Mouse (Mus musculus): ENCODE data around the gene Cacnb2. TPM values are rescaled to one million over a fixed set of nuclear protein-coding genes. Genes with fewer than 3 reads are reported as not detected.

The Cacnb2 gene
- polyA plus RNA-seq, 1 experiment from 2014 or later = 4.0 TPM

DNA sequence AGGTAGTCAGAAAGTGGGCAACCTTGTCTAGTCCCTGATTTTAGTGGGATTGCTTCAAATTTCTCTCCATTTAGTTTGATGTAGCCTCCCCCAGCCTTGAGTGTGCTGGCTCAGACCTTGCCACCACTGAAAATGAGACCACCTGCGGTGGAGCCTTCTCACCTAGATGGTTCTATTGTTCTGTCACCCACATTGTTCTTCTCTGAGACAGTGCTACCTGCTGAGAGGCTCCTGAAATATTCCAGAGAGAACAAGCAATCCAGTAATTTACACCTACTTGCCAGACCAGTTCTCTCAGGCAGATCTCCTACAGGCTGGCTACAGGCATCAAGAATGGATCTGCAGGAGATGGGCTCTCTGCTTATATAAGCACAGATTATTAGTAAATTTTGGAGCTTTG is 215.8 kb downstream of the Cacnb2 start:
- Histone ChIP-seq H3K4me3 (no peak overlapping the region), H3K4me2 (no peak overlapping the region), H3K9me3 (no peaks in the 10 kb centered on the region), H3K27me3 (no peaks in the 10 kb centered on the region), H3K36me3 (no peaks in the 10 kb centered on the region), H3K27ac (no peak overlapping the region), H3K4me1 (replicated peaks) (0 out of 2 replicates have a peak, but pooled peaks cover under 1% of the 10 kb centered on the region), H3K9ac (no peak overlapping the region)
- no peak for ATAC-seq (ENCODE audit: low FRiP score)
- WGBS = 43% methylated on average over 1 of the region's 1 CpGs

DNA sequence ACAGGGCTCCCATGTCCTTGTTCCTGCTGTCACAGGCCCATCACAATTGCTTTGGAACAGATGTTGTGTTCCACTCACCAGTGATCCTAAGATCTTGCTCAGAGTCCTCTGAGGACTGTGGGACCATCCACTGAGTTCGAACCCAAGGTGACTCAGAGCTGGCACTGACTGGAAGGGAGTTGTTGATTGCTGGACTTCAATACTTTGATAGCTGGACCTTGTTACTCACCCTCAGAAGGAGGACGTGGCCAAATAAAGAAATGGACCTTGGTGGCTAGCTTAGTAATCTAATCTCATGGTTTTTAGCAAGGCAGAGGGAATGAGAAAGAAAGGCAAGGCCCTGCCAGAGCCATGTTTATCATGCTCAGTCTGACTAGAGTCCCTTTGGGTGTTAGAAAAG is 218.1 kb downstream of the Cacnb2 start:
- Histone ChIP-seq H3K27me3 (no peaks in the 10 kb centered on the region), H3K4me3 (no peak overlapping the region), H3K36me3 (no peaks in the 10 kb centered on the region), H3K4me2 (no peak overlapping the region), H3K4me1 (replicated peaks) (0 out of 2 replicates have a peak, but pooled peaks cover 2% of the 10 kb centered on the region), H3K9me3 (no peaks in the 10 kb centered on the region), H3K27ac (no peak overlapping the region), H3K9ac (no peak overlapping the region)
- ATAC-seq (ENCODE audit: low FRiP score) = no peak
- WGBS = 87% methylated on average over 2 of the region's 2 CpGs

DNA sequence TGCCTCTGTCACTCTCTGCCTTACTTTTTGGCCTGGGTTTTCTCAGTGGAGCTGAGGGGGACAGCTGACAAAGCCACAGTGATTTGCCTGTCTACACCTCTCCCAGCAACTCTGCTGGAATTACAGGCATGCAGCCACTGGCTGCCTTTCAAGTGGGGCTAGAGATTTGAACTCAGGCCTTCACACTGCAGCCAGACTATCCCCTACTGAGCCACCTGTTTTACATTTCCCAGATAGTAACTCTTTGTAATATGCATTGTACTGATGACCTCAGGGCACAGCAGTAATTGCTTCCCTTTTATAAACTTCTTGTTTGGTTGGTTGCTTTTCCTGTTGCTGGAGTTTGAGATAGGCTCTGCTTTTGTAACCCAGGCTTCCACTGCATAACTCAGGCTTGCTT is 220.2 kb downstream of the Cacnb2 start:
- Histone ChIP-seq H3K4me3 (no peak overlapping the region), H3K9ac (no peak overlapping the region), H3K9me3 (no peaks in the 10 kb centered on the region), H3K36me3 (no peaks in the 10 kb centered on the region), H3K27ac (no peak overlapping the region), H3K4me1 (replicated peaks) (0 out of 2 replicates have a peak, but pooled peaks cover 2% of the 10 kb centered on the region), H3K27me3 (no peaks in the 10 kb centered on the region), H3K4me2 (no peak overlapping the region)
- peak; percentile 39; the same call in 1 of the 2 replicates for ATAC-seq (ENCODE audit: low FRiP score)

DNA sequence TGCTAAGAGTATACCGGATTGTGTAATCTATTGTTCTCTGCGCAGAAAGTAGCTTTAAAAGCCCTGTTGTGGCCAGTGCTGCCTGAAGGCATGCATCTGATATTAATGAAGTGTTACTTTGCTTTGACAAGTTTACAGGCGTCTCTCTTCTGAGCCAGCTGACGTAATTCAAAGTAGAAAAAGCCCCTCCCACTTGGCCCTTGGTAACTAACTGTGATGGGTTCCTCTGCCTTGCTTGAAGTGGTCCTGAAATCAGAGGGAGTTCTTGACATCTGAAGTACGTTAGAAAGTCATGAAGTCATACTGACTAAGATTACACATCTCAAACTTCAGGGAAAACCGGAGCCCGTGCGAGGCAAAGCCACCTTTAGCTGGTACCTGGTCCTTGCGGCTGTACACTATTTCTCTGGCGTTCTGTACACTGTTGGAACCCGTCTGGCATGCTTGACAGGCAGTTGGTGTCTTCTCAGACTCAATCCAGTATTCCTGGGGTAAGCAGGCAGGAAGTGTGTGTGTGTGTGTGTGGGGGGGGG is 221.0 kb downstream of the Cacnb2 start:
- ATAC-seq (ENCODE audit: low FRiP score) = no peak
- 65% methylated on average over 11 of the region's 11 CpGs for WGBS
- no peaks in the 10 kb centered on the region for H3K9me3 ChIP-seq
- H3K4me3 ChIP-seq = no peak overlapping the region
- H3K9ac ChIP-seq = no peak overlapping the region
- no peaks in the 10 kb centered on the region for H3K36me3 ChIP-seq
- no peaks in the 10 kb centered on the region for H3K27me3 ChIP-seq
- H3K4me1 ChIP-seq (replicated peaks) = 0 out of 2 replicates have a peak, but pooled peaks cover 4% of the 10 kb centered on the region
- H3K4me2 ChIP-seq = no peak overlapping the region
- H3K27ac ChIP-seq = no peak overlapping the region

DNA sequence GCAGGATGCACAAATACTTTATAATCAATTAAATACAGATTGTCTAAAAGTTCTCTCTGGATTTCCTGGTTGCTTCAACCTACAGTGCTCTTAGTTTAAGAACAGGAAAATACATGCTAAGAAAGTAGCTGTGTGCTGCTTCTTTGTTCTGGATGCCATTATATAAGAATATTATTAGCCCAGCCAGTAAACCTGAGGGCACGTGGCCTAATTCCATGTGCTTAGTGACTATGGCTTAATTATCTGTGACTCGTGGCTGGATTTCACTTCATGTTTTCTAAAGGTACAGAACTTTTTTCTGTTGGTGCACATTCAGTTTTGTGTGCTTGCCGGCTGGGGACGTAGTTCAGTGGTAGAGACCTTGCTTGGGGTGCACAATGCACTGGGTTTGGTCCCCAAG is 222.3 kb downstream of the Cacnb2 start:
- Histone ChIP-seq H3K4me1 (replicated peaks) (0 out of 2 replicates have a peak, but pooled peaks cover 5% of the 10 kb centered on the region), H3K27me3 (no peaks in the 10 kb centered on the region), H3K4me2 (no peak overlapping the region), H3K27ac (no peak overlapping the region), H3K9ac (no peak overlapping the region), H3K9me3 (no peaks in the 10 kb centered on the region), H3K36me3 (no peaks in the 10 kb centered on the region), H3K4me3 (no peak overlapping the region)
- 79% methylated on average over 4 of the region's 4 CpGs for WGBS
- ATAC-seq (ENCODE audit: low FRiP score) = no peak

DNA sequence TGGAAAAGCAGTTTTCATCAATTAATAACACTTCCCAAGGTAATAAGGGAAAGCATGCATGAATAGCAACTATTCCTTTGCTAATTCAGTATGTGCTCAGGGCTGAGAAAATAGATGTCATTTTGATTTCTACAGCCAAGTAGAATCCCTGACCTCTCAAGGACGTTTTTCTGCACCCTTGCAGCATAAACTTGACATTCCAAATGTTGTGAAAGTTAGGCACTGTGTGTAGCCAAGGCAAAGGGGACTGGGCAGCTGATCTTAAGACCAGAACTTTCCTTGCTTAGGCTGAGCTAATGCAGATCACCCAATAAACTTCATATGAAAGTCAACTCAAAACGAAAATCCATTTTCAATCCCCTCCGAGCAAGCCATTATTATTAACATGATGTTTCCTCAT is 226.6 kb downstream of the Cacnb2 start:
- Histone ChIP-seq H3K4me2 (no peak overlapping the region), H3K36me3 (no peaks in the 10 kb centered on the region), H3K27me3 (no peaks in the 10 kb centered on the region), H3K9me3 (no peaks in the 10 kb centered on the region), H3K27ac (no peak overlapping the region), H3K4me3 (no peak overlapping the region), H3K4me1 (replicated peaks) (0 out of 2 replicates have a peak, but pooled peaks cover 3% of the 10 kb centered on the region), H3K9ac (no peak overlapping the region)
- no peak for ATAC-seq (ENCODE audit: low FRiP score)
- WGBS = 78% methylated on average over 3 of the region's 3 CpGs

DNA sequence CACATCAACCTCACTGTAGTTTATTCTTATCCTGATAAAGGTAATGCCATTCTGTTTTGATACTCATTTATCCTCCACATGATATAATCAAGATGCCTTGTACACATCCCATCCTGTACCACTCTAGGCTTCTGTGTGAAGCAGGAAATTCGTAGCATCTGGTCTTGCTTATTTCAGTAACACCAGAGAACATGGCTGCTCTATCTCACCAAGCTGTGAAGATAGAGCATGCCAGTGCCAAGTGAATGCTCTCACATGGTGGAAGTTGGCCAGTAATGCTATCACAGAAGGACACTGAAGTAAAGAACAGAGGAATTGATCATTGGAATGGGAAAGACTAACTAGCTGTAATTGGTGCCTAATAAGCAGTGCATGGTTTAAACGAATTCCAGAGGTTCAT is 228.4 kb downstream of the Cacnb2 start:
- WGBS = 83% methylated on average over 2 of the region's 2 CpGs
- Histone ChIP-seq H3K4me3 (no peak overlapping the region), H3K36me3 (no peaks in the 10 kb centered on the region), H3K4me2 (no peak overlapping the region), H3K4me1 (replicated peaks) (0 out of 2 replicates have a peak, but pooled peaks cover 3% of the 10 kb centered on the region), H3K9ac (no peak overlapping the region), H3K27ac (no peak overlapping the region), H3K9me3 (no peaks in the 10 kb centered on the region), H3K27me3 (no peaks in the 10 kb centered on the region)
- ATAC-seq (ENCODE audit: low FRiP score) = no peak

DNA sequence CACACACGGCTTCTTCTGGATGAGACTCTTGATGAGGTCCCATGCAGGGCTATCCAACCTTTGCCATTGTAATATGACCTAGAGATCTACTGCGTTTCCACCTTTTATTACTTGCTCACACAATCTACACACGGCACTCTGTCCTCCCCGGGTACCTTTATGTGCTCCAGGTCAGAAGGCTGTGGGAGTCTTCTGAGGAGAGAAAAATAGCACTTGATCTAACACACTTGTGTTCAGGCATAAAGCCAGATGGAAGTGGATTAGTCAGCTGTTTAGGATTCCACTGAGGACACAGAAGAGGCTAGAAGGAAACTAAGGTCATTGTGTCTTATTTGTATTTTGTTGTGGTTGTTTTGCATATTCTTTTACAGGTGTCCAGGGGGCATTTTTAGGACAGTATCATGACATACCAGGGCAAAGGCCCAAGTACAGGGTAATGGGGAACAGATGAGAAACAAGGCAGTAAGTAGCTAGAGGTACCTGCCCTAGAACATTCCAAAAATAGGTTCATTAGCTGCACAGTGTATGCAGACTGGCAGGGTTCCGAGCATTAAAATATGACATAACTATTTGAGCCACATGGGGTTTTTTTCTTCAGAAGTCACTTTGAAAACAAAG is 231.9 kb downstream of the Cacnb2 start:
- ATAC-seq (ENCODE audit: low FRiP score) = no peak
- WGBS = 83% methylated on average over 5 of the region's 5 CpGs

DNA sequence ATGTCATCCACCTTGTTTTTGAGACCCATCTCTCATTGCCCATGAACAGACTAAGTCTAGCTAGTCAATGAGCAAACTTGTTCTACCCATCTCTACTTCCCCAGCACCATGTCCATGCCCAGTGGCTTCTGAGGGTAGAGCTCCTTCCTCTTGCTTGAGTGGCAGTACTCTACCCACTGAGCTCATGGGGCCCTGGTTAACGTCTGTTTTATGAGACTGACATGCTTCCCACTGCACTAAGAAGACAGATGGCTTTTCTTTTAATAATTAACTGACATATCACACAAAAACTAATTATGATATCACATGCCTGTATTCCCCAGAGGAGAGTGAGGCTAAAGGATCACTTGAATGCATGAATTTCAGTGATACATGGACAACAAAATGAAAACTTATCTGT is 238.4 kb downstream of the Cacnb2 start:
- ATAC-seq (ENCODE audit: low FRiP score) = no peak
- WGBS = 28% methylated on average over 1 of the region's 1 CpGs

More for the DNA sequence above, 231.9 kb downstream of the Cacnb2 start:
- Histone ChIP-seq H3K4me2 (no peak overlapping the region), H3K36me3 (no peaks in the 10 kb centered on the region), H3K4me3 (no peak overlapping the region), H3K9me3 (no peaks in the 10 kb centered on the region), H3K27ac (no peak overlapping the region), H3K4me1 (replicated peaks) (no peaks in the 10 kb centered on the region), H3K9ac (no peak overlapping the region), H3K27me3 (no peaks in the 10 kb centered on the region)

DNA sequence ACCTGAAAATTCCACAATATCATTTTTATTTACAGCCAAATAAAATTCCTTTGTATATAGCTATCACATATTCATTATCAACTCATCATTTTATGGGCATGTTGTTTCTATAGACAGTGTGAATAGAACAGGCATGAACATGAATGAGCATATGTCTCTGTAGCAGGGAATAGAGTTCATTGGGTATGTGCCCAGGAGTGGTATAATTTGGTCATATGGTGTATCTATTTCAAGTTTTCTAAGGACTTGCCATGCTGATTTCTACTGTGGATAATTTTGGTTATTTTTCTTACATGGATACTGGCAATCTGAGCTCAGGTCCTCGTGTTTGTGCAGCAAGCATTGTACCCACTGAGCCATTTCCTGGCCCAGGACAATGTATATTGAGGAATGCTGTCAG is 243.8 kb downstream of the Cacnb2 start:
- ATAC-seq (ENCODE audit: low FRiP score) = no peak
- H3K9ac ChIP-seq = no peak overlapping the region
- 68% methylated on average over 1 of the region's 1 CpGs for WGBS

More for the DNA sequence above, 238.4 kb downstream of the Cacnb2 start:
- H3K9ac ChIP-seq = no peak overlapping the region
- no peaks in the 10 kb centered on the region for H3K4me1 ChIP-seq (replicated peaks)
- H3K9me3 ChIP-seq = no peaks in the 10 kb centered on the region
- no peak overlapping the region for H3K27ac ChIP-seq
- no peaks in the 10 kb centered on the region for H3K36me3 ChIP-seq
- H3K4me2 ChIP-seq = no peak overlapping the region
- H3K27me3 ChIP-seq = no peaks in the 10 kb centered on the region
- H3K4me3 ChIP-seq = no peak overlapping the region

DNA sequence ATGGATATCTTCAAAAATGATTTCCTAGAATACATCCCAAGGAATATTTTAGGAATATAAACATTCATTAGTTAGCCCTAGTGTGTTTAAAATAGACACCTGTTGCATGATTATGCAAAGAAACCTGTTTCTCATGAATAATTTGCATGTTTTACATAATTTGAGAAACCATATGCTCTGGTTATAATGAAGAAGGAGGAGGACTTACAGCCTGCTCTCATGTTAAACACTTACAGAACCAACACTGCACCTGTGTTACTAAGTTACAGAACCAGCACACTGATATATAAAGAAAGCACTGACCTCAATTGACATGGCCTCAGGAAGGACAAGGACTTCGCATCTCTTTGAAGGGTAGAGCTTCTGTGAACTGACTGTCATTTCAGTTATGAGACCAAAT is 244.3 kb downstream of the Cacnb2 start:
- Histone ChIP-seq H3K36me3 (no peaks in the 10 kb centered on the region), H3K9me3 (no peaks in the 10 kb centered on the region), H3K27me3 (no peaks in the 10 kb centered on the region), H3K4me1 (replicated peaks) (peaks cover 4% of the 10 kb centered on the region; the same call in 1 of the 2 replicates), H3K4me2 (no peak overlapping the region), H3K4me3 (no peak overlapping the region), H3K27ac (no peak overlapping the region), H3K9ac (no peak overlapping the region)
- WGBS = 87% methylated on average over 1 of the region's 1 CpGs
- ATAC-seq (ENCODE audit: low FRiP score) = no peak

More for the DNA sequence above, 243.8 kb downstream of the Cacnb2 start:
- Histone ChIP-seq H3K27me3 (no peaks in the 10 kb centered on the region), H3K36me3 (no peaks in the 10 kb centered on the region), H3K4me2 (no peak overlapping the region), H3K4me3 (no peak overlapping the region), H3K27ac (no peak overlapping the region), H3K4me1 (replicated peaks) (peaks cover 4% of the 10 kb centered on the region; the same call in 1 of the 2 replicates), H3K9me3 (no peaks in the 10 kb centered on the region)

DNA sequence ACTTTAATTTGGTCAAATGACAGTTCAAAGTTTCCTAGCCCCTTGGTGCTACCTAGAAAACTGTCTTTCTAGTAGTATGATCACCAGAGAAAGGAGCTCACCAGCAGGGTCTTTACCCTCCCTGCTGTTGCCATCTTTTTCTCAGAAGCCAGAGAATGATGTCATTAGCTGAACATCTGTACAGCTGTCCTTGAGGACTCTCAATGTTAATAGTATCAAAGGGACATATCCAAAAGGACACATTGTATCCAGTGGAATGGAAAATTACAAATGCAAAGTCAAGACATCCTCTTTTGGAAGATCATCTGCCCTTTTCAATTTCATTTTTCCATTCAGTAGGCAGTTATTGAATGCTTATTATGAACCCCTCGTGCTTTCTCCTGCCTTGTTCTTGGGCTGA is 247.9 kb downstream of the Cacnb2 start:
- H3K27me3 ChIP-seq = no peaks in the 10 kb centered on the region
- no peak overlapping the region for H3K4me2 ChIP-seq
- H3K4me3 ChIP-seq = no peak overlapping the region
- no peak for ATAC-seq (ENCODE audit: low FRiP score)
- H3K27ac ChIP-seq = no peak overlapping the region
- 79% methylated on average over 1 of the region's 1 CpGs for WGBS
- H3K4me1 ChIP-seq (replicated peaks) = peaks cover 4% of the 10 kb centered on the region; the same call in 1 of the 2 replicates
- no peak overlapping the region for H3K9ac ChIP-seq
- no peaks in the 10 kb centered on the region for H3K36me3 ChIP-seq
- no peaks in the 10 kb centered on the region for H3K9me3 ChIP-seq

DNA sequence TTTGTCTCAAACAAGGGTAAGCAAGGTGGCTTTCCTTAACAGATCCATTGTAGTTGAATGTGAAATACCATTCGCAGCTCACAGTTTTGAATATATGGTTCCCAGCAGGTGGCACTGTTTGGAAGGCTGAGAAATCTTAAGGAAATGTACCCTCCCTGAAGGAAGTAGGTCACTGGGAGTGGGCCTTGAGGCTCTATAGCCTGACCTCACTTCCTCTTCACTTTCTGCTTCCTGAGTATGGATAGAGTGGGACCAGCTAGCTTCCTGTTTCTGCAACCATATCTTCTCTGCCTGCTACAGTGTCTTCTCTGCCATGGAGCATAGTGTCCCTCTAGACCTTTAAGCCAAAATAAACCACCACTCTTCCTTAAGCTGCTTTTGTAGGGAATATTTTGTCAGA is 248.5 kb downstream of the Cacnb2 start:
- Histone ChIP-seq H3K27me3 (no peaks in the 10 kb centered on the region), H3K4me2 (no peak overlapping the region), H3K9me3 (no peaks in the 10 kb centered on the region), H3K27ac (no peak overlapping the region), H3K4me3 (no peak overlapping the region), H3K9ac (no peak overlapping the region), H3K36me3 (no peaks in the 10 kb centered on the region), H3K4me1 (replicated peaks) (peaks cover 4% of the 10 kb centered on the region; the same call in 1 of the 2 replicates)
- 70% methylated on average over 1 of the region's 1 CpGs for WGBS
- ATAC-seq (ENCODE audit: low FRiP score) = no peak
